Mouse (Mus musculus): Measurements from ENCODE around the gene Zbtb21. TPM values are rescaled to one million over a fixed set of nuclear protein-coding genes. Genes with fewer than 3 reads are reported as not detected.
"Not testable (repeated sequence)": the region's sequence is repeated elsewhere in the genome, so short reads cannot be mapped to it uniquely, and the experiment has no call there.

Zbtb21 gene
- total and polyA plus RNA-seq, 2 experiments from 2014 or later, result 8.7 to 28.7 TPM

GRCm38 (mm10) chr16:97948836-97949235, 13.6 kb downstream of the Zbtb21 start:
- Histone ChIP-seq H3K9ac (replicated peaks; ENCODE audit: low read length) (no peak overlapping the region), H3K27ac (no peak overlapping the region), H3K36me3 (ENCODE audit: insufficient read depth, low read length) (peaks cover 35% of the 10 kb centered on the region), H3K27me3 (ENCODE audit: insufficient read depth, low read length) (no peaks in the 10 kb centered on the region), H3K4me3 (ENCODE audit: low read length) (no peak overlapping the region), H3K4me1 (ENCODE audit: insufficient read depth, low read length) (no peaks in the 10 kb centered on the region), H3K9me3 (ENCODE audit: low read length) (no peaks in the 10 kb centered on the region), H3K4me2 (ENCODE audit: low read depth, low read length) (no peak overlapping the region)
- DNase-seq (ENCODE audit: low spot score), result no peak
- WGBS, result 89% methylated on average over 4 of the region's 4 CpGs
- no peak for ATAC-seq
- no peak for TF ChIP-seq CTCF (IDR thresholded peaks at IDR 0.05; ENCODE audit: low read depth)

- DNase-seq (ENCODE audit: low spot score); H3K4me1 ChIP-seq (ENCODE audit: insufficient read depth, low read length); ATAC-seq; H3K9ac ChIP-seq (replicated peaks; ENCODE audit: low read length); H3K27ac ChIP-seq; H3K9me3 ChIP-seq (ENCODE audit: low read length); H3K27me3 ChIP-seq (ENCODE audit: insufficient read depth, low read length); H3K4me3 ChIP-seq (ENCODE audit: low read length); H3K4me2 ChIP-seq (ENCODE audit: low read depth, low read length): not testable (repeated sequence)
- peaks cover 24% of the 10 kb centered on the region; the same call in 1 of the 2 replicates for H3K36me3 ChIP-seq (ENCODE audit: insufficient read depth, low read length)
- WGBS, result 90% methylated on average over 2 of the region's 2 CpGs
These were observed 15.4 kb downstream of the Zbtb21 start for GRCm38 (mm10) chr16:97946993-97947392.

GRCm38 (mm10) chr16:97941844-97942243, 20.6 kb downstream of the Zbtb21 start:
- Histone ChIP-seq H3K27ac (no peak overlapping the region), H3K9me3 (ENCODE audit: low read length) (no peaks in the 10 kb centered on the region), H3K36me3 (ENCODE audit: insufficient read depth, low read length) (no peaks in the 10 kb centered on the region), H3K9ac (replicated peaks; ENCODE audit: low read length) (no peak overlapping the region), H3K4me3 (ENCODE audit: low read length) (no peak overlapping the region), H3K4me2 (ENCODE audit: low read depth, low read length) (no peak overlapping the region), H3K4me1 (ENCODE audit: insufficient read depth, low read length) (no peaks in the 10 kb centered on the region), H3K27me3 (ENCODE audit: insufficient read depth, low read length) (no peaks in the 10 kb centered on the region)
- ATAC-seq (no peak), DNase-seq (ENCODE audit: low spot score) (no peak)
- no peak for TF ChIP-seq CTCF (IDR thresholded peaks at IDR 0.05; ENCODE audit: low read depth)

- Histone ChIP-seq H3K4me2 (ENCODE audit: low read depth, low read length) (no peak overlapping the region), H3K4me3 (ENCODE audit: low read length) (no peak overlapping the region), H3K27ac (no peak overlapping the region)
These were observed 21.9 kb downstream of the Zbtb21 start for GRCm38 (mm10) chr16:97940471-97940973.

GRCm38 (mm10) chr16:97935815-97936214, 26.6 kb downstream of the Zbtb21 start:
- Histone ChIP-seq H3K4me2 (ENCODE audit: low read depth, low read length) (no peak overlapping the region), H3K4me1 (ENCODE audit: insufficient read depth, low read length) (no peaks in the 10 kb centered on the region), H3K27me3 (ENCODE audit: insufficient read depth, low read length) (no peaks in the 10 kb centered on the region), H3K9ac (replicated peaks; ENCODE audit: low read length) (no peak overlapping the region), H3K36me3 (ENCODE audit: insufficient read depth, low read length) (no peaks in the 10 kb centered on the region; the same call in 1 of the 2 replicates), H3K4me3 (ENCODE audit: low read length) (no peak overlapping the region), H3K9me3 (ENCODE audit: low read length) (no peaks in the 10 kb centered on the region), H3K27ac (no peak overlapping the region)
- no peak for DNase-seq (ENCODE audit: low spot score)
- no peak for ATAC-seq
- 80% methylated on average over 3 of the region's 3 CpGs for WGBS
- no peak for TF ChIP-seq CTCF (IDR thresholded peaks at IDR 0.05; ENCODE audit: low read depth)

More at GRCm38 (mm10) chr16:97940471-97940973, 21.9 kb downstream of the Zbtb21 start:
- DNase-seq (ENCODE audit: low spot score) (no peak), ATAC-seq (no peak)
- Histone ChIP-seq H3K9me3 (ENCODE audit: low read length) (no peaks in the 10 kb centered on the region), H3K4me1 (ENCODE audit: insufficient read depth, low read length) (no peaks in the 10 kb centered on the region), H3K27me3 (ENCODE audit: insufficient read depth, low read length) (no peaks in the 10 kb centered on the region), H3K9ac (replicated peaks; ENCODE audit: low read length) (no peak overlapping the region), H3K36me3 (ENCODE audit: insufficient read depth, low read length) (no peaks in the 10 kb centered on the region; the same call in 1 of the 2 replicates)
- 89% methylated on average over 3 of the region's 3 CpGs for WGBS
- no peak for TF ChIP-seq CTCF (IDR thresholded peaks at IDR 0.05; ENCODE audit: low read depth)

- TF ChIP-seq CTCF (IDR thresholded peaks at IDR 0.05; ENCODE audit: low read depth), result no peak
- Histone ChIP-seq H3K9ac (replicated peaks; ENCODE audit: low read length) (no peak overlapping the region), H3K9me3 (ENCODE audit: low read length) (no peaks in the 10 kb centered on the region), H3K27ac (no peak overlapping the region), H3K4me1 (ENCODE audit: insufficient read depth, low read length) (no peaks in the 10 kb centered on the region), H3K4me3 (ENCODE audit: low read length) (no peak overlapping the region), H3K4me2 (ENCODE audit: low read depth, low read length) (no peak overlapping the region), H3K36me3 (ENCODE audit: insufficient read depth, low read length) (no peaks in the 10 kb centered on the region), H3K27me3 (ENCODE audit: insufficient read depth, low read length) (no peaks in the 10 kb centered on the region)
- DNase-seq (ENCODE audit: low spot score) (no peak), ATAC-seq (no peak)
These were observed 32.2 kb downstream of the Zbtb21 start for GRCm38 (mm10) chr16:97930231-97930630.

GRCm38 (mm10) chr16:97929520-97929919, 32.9 kb downstream of the Zbtb21 start:
- ATAC-seq, result no peak
- 63% methylated on average over 1 of the region's 1 CpGs for WGBS
- Histone ChIP-seq H3K4me3 (ENCODE audit: low read length) (no peak overlapping the region), H3K4me1 (ENCODE audit: insufficient read depth, low read length) (no peaks in the 10 kb centered on the region), H3K9ac (replicated peaks; ENCODE audit: low read length) (no peak overlapping the region), H3K36me3 (ENCODE audit: insufficient read depth, low read length) (no peaks in the 10 kb centered on the region), H3K9me3 (ENCODE audit: low read length) (no peaks in the 10 kb centered on the region), H3K27me3 (ENCODE audit: insufficient read depth, low read length) (no peaks in the 10 kb centered on the region), H3K4me2 (ENCODE audit: low read depth, low read length) (no peak overlapping the region), H3K27ac (no peak overlapping the region)
- DNase-seq (ENCODE audit: low spot score), result no peak
- TF ChIP-seq CTCF (IDR thresholded peaks at IDR 0.05; ENCODE audit: low read depth), result no peak
